Mouse (Mus musculus) layer of hippocampus, postnatal 14 days (tissue): ENCODE measurements around the gene Gcnt4. TPM values are rescaled to one million over a fixed set of nuclear protein-coding genes. Genes with fewer than 3 reads are reported as not detected.
"Not testable (repeated sequence)": the region's sequence is repeated elsewhere in the genome, so short reads cannot be mapped to it uniquely, and the experiment has no call there.

Source experiments
- DNase-seq, 2 experiments: peaks; one replicate each; pipeline ENCODE4 v3.0.0; 2021 to 2022; ENCODE audit warnings: low spot score in 2 of 2, mixed read lengths in 1 of 2
- long read RNA-seq, 2 experiments: library from polyadenylated mRNA; stranded (forward); transcript quantifications; one replicate each; pipeline ENCODE4 v2.0.0; 2021
- total RNA-seq, 2 experiments: library from RNA; stranded (reverse); gene quantifications; 2 replicates each; pipeline ENCODE4 v1.2.3; 2021

The Gcnt4 gene
- total RNA-seq: 1 to 10 TPM in 1 of 2 experiments, under 1 TPM in 1; 0.90 to 1.4 TPM
- long read RNA-seq, experiment 1: 0 reads
- long read RNA-seq, experiment 2: 0 reads

GRCm38 (mm10) chr13:96923999-96924961, at the start of gene Gcnt4:
Gene Gcnt4, plus strand, starts transcription at chr13:96924689.
- DNase-seq: no peak

- peak; percentile 10 to 26 for DNase-seq
Observed at GRCm38 (mm10) chr13:96878220-96879057, 46.0 kb upstream of the Gcnt4 start.

GRCm38 (mm10) chr13:96884534-96884933, 40.0 kb upstream of the Gcnt4 start:
- no peak for DNase-seq

GRCm38 (mm10) chr13:96889985-96890384, 34.5 kb upstream of the Gcnt4 start:
- no peak for DNase-seq

- no peak for DNase-seq
Observed at GRCm38 (mm10) chr13:96895144-96895543, 29.3 kb upstream of the Gcnt4 start.

GRCm38 (mm10) chr13:96906717-96907116, 17.8 kb upstream of the Gcnt4 start:
- no peak for DNase-seq

- DNase-seq: no peak
Observed at GRCm38 (mm10) chr13:96911202-96911601, 13.3 kb upstream of the Gcnt4 start.

- not testable (repeated sequence) for DNase-seq
Observed at GRCm38 (mm10) chr13:96923134-96923533, 1.4 kb upstream of the Gcnt4 start.

- DNase-seq: no peak
Observed at GRCm38 (mm10) chr13:96924985-96925745, 676 bp downstream of the Gcnt4 start.

- no peak for DNase-seq
Observed at GRCm38 (mm10) chr13:96925991-96926725, 1.7 kb downstream of the Gcnt4 start.

- no peak for DNase-seq
Observed at GRCm38 (mm10) chr13:96927781-96928180, 3.3 kb downstream of the Gcnt4 start.

GRCm38 (mm10) chr13:96928432-96929039, 4.0 kb downstream of the Gcnt4 start:
- DNase-seq: peak in 1 of 2 experiments; percentile 42

- DNase-seq: no peak
Observed at GRCm38 (mm10) chr13:96932745-96933144, 8.3 kb downstream of the Gcnt4 start.

- DNase-seq: no peak
Observed at GRCm38 (mm10) chr13:96933367-96933766, 8.9 kb downstream of the Gcnt4 start.

GRCm38 (mm10) chr13:96936173-96936777, 11.8 kb downstream of the Gcnt4 start:
- no peak for DNase-seq

GRCm38 (mm10) chr13:96937059-96937558, 12.6 kb downstream of the Gcnt4 start:
- DNase-seq: no peak

GRCm38 (mm10) chr13:96939680-96940079, 15.2 kb downstream of the Gcnt4 start:
- DNase-seq: no peak

GRCm38 (mm10) chr13:96941481-96941880, 17.0 kb downstream of the Gcnt4 start:
- not testable (repeated sequence) for DNase-seq

GRCm38 (mm10) chr13:96943571-96943970, 19.1 kb downstream of the Gcnt4 start:
- DNase-seq: peak in 1 of 2 experiments; percentile 44
